Mouse (Mus musculus) v-Abl transformed pro-B cells (cell line): ENCODE data around the gene Dpp9.

Experiments used
- in situ Hi-C, 2 experiments: fragments of 400-800 bp; cut with MboI; formaldehyde crosslinking; loops; one replicate each; pipeline ENCODE4 v1.15.1; 2025; ENCODE audit not compliant: unreplicated experiment in 2 of 2

The Dpp9 gene

GRCm38 (mm10) chr17:56201642-56202041 lies 17.1 kb downstream of the Dpp9 start:
- in situ Hi-C loops: loop anchor here in 1 of 2 experiments (25.0 kb wide), 1 partner anchor 239 kb away; the partner anchor contains the start of genes Ebi3, Shd and Yju2

- in situ Hi-C loops: loop anchor here in 1 of 2 experiments (25.0 kb wide), 1 partner anchor 238 kb away; the partner anchor contains the start of genes Ebi3, Shd and Yju2
Observed at GRCm38 (mm10) chr17:56200586-56200985, 18.1 kb downstream of the Dpp9 start.

- in situ Hi-C loops: no loop called here
Observed at GRCm38 (mm10) chr17:56196860-56197259, 21.8 kb downstream of the Dpp9 start.

- in situ Hi-C loops: no loop called here
Observed at GRCm38 (mm10) chr17:56194765-56195164, 23.9 kb downstream of the Dpp9 start.

GRCm38 (mm10) chr17:56194357-56194756 lies 24.3 kb downstream of the Dpp9 start:
- in situ Hi-C loops: no loop called here

GRCm38 (mm10) chr17:56191266-56191665 lies 27.4 kb downstream of the Dpp9 start:
- in situ Hi-C loops: no loop called here

- in situ Hi-C loops: no loop called here
Observed at GRCm38 (mm10) chr17:56185281-56186141, 33.2 kb downstream of the Dpp9 start.

- in situ Hi-C loops: no loop called here
Observed at GRCm38 (mm10) chr17:56183658-56184103, 35.0 kb downstream of the Dpp9 start, which contains the start of gene Mydgf. Gene Mydgf (minus strand): TSS chr17:56183920.

GRCm38 (mm10) chr17:56182975-56183657 lies 35.6 kb downstream of the Dpp9 start:
- in situ Hi-C loops: no loop called here

GRCm38 (mm10) chr17:56175416-56175815 lies 43.3 kb downstream of the Dpp9 start:
- in situ Hi-C loops: no loop called here

GRCm38 (mm10) chr17:56173401-56174046 lies 45.2 kb downstream of the Dpp9 start:
- in situ Hi-C loops: no loop called here

GRCm38 (mm10) chr17:56171881-56172280 lies 46.8 kb downstream of the Dpp9 start:
- in situ Hi-C loops: no loop called here

- in situ Hi-C loops: no loop called here
Observed at GRCm38 (mm10) chr17:56171456-56171855, 47.2 kb downstream of the Dpp9 start.

- in situ Hi-C loops: no loop called here
Observed at GRCm38 (mm10) chr17:56170636-56171035, 48.1 kb downstream of the Dpp9 start.

GRCm38 (mm10) chr17:56169830-56170229 lies 48.9 kb downstream of the Dpp9 start:
- in situ Hi-C loops: no loop called here

GRCm38 (mm10) chr17:56165671-56166070 lies 53.0 kb downstream of the Dpp9 start:
- in situ Hi-C loops: no loop called here

- in situ Hi-C loops: loop anchor here (5.0 kb wide), 1 partner anchor 37 kb away; no protein-coding TSS in a partner anchor
Observed at GRCm38 (mm10) chr17:56164510-56164909, 54.2 kb downstream of the Dpp9 start.

GRCm38 (mm10) chr17:56163523-56164102 lies 55.1 kb downstream of the Dpp9 start:
- in situ Hi-C loops: loop anchor here (5.0 kb wide), 1 partner anchor 36 kb away; no protein-coding TSS in a partner anchor

- in situ Hi-C loops: loop anchor here (5.0 kb wide), 1 partner anchor 35 kb away; no protein-coding TSS in a partner anchor
Observed at GRCm38 (mm10) chr17:56162231-56162774, 56.4 kb downstream of the Dpp9 start, which contains the start of gene Tnfaip8l1. Gene Tnfaip8l1 (plus strand): TSS chr17:56162477.

GRCm38 (mm10) chr17:56159729-56160128 lies 59.0 kb downstream of the Dpp9 start:
- in situ Hi-C loops: loop anchor here (5.0 kb wide), 1 partner anchor 32 kb away; no protein-coding TSS in a partner anchor
